ENCODE assay signal across 7 mouse cellular contexts in the genomic region with DNA sequence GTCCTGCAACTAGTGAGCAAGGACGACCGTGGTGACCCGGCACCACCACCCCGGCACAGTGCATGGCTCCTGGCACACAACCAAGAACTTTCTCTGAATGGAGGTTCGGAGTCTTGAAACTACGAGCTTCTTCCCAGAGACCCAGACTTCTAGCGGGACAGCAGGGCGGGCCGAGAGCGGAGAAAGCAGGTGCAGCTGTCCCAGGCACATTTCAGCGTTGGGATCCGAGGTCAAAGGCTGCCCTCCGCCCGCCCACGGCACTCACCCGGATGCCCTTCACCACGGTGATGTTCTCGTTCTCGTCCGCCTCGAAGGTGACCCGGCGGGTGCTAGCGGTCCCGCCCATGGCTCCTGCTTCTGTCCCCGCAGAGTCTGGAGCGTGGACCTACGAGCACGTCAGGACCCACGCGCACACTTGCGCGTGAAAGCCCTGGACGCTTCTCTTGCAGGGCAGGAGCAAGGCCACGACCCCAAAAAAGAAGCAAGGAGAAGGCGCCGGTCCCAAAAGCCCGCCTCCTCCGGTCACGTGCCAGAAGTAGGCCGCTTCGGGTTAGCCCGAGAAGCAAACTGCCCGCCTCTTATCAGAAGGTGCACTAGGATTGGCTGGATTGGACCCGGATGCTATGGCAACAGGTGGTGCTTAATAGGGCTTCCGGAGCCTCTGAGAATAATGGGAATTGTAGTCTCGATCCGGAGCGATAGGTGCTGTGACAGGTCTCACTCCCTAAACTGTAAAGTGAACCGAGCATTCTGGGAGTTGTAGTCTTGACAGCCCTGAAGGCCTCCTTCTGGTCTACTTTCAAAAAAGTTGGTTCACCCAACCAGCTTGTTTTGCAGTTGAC. TPM values are rescaled to one million over a fixed set of nuclear protein-coding genes. Genes with fewer than 3 reads are reported as not detected.
DNase-seq lines count a peak whose midpoint lies in the region; ATAC-seq lines count a peak whose summit lies in the region.

A gene (minus strand): TSS at position 526 of the 842 bp plus-strand sequence.

- H3K9me3 ChIP-seq in intestine, embryonic 15.5 days: no peaks in the 10 kb centered on the region
- H3K9me3 ChIP-seq in midbrain, embryonic 10.5 days (replicated peaks): no peaks in the 10 kb centered on the region

- peak within 1 kb of the TSS; percentile 89 for H3K4me3 ChIP-seq in intestine, embryonic 15.5 days (replicated peaks)
- peak within 1 kb of the TSS; percentile 92 for H3K4me3 ChIP-seq in midbrain, embryonic 10.5 days

- ATAC-seq in intestine, embryonic 15.5 days: peak; percentile 100

- DNase-seq in adrenal gland, adult 2 months: peak; percentile 98
- peak; percentile 89 for DNase-seq in embryo, embryonic 11.5 days (ENCODE audit: low read depth, low spot score)
- peak; percentile 95 to 97 for DNase-seq in gastrocnemius, postnatal 36 days
- DNase-seq in left cerebral cortex, postnatal 25 days (ENCODE audit: low spot score in 2 of 2): peak; percentile 97 to 100
- peak; percentile 95 for DNase-seq in midbrain, embryonic 10.5 days (ENCODE audit: low spot score)
- peak; percentile 88 for DNase-seq in right cerebral cortex, postnatal 4 days

- H3K4me1 ChIP-seq in intestine, embryonic 15.5 days (replicated peaks): 0 out of 2 replicates have a peak, but pooled peaks cover 4% of the 10 kb centered on the region
- peaks cover 7% of the 10 kb centered on the region for H3K4me1 ChIP-seq in midbrain, embryonic 10.5 days

- WGBS in intestine, embryonic 15.5 days: under 1% methylated on average over 50 of the region's 50 CpGs
- under 1% methylated on average over 50 of the region's 50 CpGs for WGBS in midbrain, embryonic 10.5 days

- no peaks in the 10 kb centered on the region for H3K27me3 ChIP-seq in intestine, embryonic 15.5 days (replicated peaks)
- no peaks in the 10 kb centered on the region for H3K27me3 ChIP-seq in midbrain, embryonic 10.5 days (ENCODE audit: low read depth, poor library complexity, severe bottlenecking)

- peak within 1 kb of the TSS; percentile 60 for H3K4me2 ChIP-seq in intestine, embryonic 15.5 days (replicated peaks)

- peak within 1 kb of the TSS; percentile 79 for H3K9ac ChIP-seq in intestine, embryonic 15.5 days

- H3K27ac ChIP-seq in intestine, embryonic 15.5 days: peak within 1 kb of the TSS; percentile 69
- H3K27ac ChIP-seq in midbrain, embryonic 10.5 days (replicated peaks): peak within 1 kb of the TSS; percentile 87

- H3K36me3 ChIP-seq in intestine, embryonic 15.5 days: no peaks in the 10 kb centered on the region
- peaks cover 10% of the 10 kb centered on the region for H3K36me3 ChIP-seq in midbrain, embryonic 10.5 days

- intact Hi-C loops in gastrocnemius, postnatal 36 days (cut with DNase I): loop anchor here (10.0 kb wide), 1 partner anchor 235 kb away; no protein-coding TSS in a partner anchor
- intact Hi-C loops in left cerebral cortex, postnatal 25 days (cut with DNase I): loop anchor here (5.0 kb wide), 1 partner anchor 187 kb away; a partner anchor contains a TSS

RNA-seq across cellular contexts. Expression of the gene that starts here (rescaled TPM):
- 100 to 1,000 TPM; 203 to 235 TPM for total RNA-seq in adrenal gland, adult 2 months (2021)
- 139 and 158 TPM in 2 replicates for polyA plus RNA-seq in adrenal gland, adult 2 months (2012; rRNA removed)
- total RNA-seq in gastrocnemius, postnatal 36 days (2021): 100 to 1,000 TPM; 373 to 412 TPM
- polyA plus RNA-seq in intestine, embryonic 15.5 days (2015; fragmentation: Nextera tagmentation; extraction: Ambion mirVana): 141 and 150 TPM in 2 replicates
- 10 to 100 TPM; 84.2 to 84.4 TPM for total RNA-seq in left cerebral cortex, postnatal 25 days (2021)
- polyA plus RNA-seq in midbrain, embryonic 10.5 days (2016; fragmentation: Nextera tagmentation; extraction: Ambion mirVana): 126 and 129 TPM in 2 replicates

Comparison
In these comparisons a context has a peak if more than half of its experiments do, and no peak if none do; other contexts are left out.
1. Peak in every context shown above with its lines: DNase-seq, ATAC-seq, H3K4me3 ChIP-seq and H3K27ac ChIP-seq.